Mouse (Mus musculus): Measurements from ENCODE around the gene Agtr1b.
A peak's percentile ranks its signal among the peaks of the same experiment; 100 is the strongest.

The Agtr1b gene

DNA sequence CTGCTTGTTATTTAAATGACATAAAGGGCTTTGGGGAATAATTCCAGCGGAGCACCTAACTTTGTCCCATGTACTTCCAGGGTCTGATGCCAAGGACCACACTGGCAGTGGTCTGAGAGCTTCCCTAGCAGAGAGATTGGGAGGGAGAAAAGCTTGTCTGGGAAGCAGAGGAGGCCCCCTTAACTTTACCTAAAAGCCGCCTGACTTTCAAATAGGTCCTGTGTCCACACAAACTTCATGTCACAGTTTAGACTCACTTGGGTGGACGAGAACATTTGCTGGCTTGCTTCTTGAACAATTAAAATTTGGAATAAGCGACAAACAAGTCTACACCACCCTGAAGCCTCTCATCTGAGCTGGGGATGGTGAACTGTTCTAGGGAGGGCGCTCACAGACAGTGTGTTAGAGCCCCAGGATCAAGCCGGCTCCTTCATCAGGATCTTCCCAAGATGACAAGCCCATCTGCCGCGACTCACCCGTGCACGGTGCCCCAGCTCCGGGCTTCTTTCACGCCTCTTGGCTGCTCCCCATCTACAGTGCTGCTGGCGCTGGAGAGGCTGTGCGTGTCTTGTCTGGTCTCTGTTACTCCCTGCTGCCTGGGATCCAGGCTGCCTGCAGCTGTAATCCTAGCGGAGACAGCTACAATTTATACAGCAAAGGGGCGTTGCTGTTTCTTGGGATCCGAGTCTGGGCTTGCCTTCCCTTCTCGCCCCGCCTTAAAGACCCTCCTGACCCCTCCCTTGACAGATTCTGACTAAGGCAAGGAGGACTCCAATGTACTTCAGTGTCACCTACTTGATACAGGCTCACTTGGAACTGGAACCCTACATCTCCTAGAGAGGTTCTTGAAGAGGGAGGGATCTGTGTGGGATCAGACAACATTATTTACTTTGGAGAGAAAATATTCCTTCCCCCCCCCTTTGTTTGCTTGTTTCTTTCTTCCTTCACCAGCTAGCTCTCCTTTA lies at the start of gene Agtr1b:
Gene Agtr1b, minus strand, starts transcription at position 620 of the 965 bp plus-strand sequence.
- DNase-seq (ENCODE audit: low spot score) = peak; percentile 68

DNA sequence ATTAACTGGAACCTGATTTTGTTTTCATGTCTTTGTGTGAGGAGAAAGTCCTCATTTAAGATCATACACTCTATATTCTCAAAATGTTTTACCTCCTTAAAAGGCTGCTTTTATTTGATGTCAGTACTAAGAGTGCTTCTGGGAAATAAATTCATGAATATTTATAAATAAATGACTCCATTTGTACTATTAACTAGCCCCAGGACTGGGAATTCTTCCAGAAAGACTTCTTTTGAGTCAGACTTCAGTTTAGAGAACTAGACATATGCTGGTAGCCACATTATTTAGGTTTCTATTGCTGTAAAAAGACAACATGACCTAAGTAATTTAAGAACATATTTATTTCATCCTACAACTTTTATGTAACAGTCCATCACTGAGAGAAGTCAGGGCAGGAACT lies 13.4 kb downstream of the Agtr1b start:
- no peak for DNase-seq (ENCODE audit: low spot score)

DNA sequence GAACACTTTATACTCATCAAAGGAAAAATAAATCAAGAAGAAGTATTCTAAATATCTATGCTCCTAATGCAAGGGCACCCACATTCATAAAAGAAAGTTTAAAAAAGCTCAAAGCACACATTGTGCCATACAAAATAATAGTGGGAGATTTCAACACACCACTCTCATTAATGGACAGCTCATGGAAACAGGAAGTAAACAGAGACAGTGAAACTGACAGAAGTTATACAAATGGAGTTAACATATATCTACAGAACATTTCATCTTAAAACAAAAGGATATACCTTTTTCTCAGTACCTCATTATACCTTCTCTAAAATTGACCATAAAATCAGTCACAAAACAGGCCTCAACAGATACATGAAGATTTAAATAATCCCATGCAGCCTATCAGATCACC lies 18.8 kb downstream of the Agtr1b start:
- no peak for DNase-seq (ENCODE audit: low spot score)

DNA sequence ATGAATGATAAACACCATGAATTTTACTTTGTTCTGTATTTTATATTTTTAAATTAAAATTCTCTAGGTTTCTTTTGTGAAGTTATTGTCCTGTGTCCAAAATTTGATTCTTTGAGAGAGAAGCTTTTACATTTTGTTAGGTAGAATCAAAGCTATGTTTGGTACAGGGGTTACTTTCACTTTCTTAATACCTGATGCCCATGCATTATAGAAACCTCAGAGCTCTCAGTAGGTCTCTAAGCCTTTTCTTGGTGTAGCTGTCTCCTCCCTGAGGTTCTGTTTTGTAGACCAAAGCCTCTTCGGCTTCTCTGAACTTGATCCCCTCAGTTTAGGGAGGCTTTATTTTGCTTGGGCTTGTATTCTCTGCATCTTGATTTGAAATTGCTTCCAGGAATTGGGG lies 26.6 kb downstream of the Agtr1b start:
- no peak for DNase-seq (ENCODE audit: low spot score)

DNA sequence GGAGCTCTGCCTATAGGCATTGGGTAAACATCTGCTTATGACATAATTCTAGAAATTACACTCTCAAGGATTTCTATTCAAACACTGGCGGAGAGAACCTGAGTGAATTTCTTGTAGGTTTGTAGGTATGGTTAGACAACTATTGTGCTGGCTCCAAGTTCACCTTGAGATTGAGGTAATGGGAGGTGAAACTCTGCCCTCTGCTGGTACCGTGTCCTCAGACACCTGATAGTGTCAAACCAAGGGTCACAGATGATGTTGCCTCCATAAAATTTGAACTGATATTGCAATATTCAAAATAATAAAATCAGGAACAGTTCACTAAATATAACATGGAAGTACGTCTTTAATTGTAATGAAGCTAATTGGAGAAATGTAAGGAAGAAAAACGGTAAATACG lies 32.3 kb downstream of the Agtr1b start:
- DNase-seq (ENCODE audit: low spot score) = peak; percentile 21

DNA sequence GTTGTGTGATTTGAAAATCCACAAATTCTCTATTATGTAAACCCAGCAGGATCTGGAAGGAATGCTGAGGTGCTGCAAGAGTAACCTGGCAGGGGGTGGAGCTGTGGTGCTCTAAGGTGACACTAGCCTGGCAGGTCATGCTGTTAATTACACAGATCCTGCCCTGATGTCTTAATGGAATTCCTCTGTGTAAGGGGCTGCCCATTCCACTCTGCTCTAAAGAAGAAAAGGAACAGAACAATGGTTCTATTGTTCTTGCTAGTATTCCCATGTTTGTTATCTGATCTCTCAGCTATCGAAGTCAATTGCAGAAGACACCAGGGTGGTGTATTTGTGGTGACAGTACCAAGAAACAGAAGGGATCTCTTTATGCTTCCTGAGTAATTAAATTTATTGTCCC lies 49.7 kb downstream of the Agtr1b start:
- DNase-seq (ENCODE audit: low spot score) = peak; percentile 8

DNA sequence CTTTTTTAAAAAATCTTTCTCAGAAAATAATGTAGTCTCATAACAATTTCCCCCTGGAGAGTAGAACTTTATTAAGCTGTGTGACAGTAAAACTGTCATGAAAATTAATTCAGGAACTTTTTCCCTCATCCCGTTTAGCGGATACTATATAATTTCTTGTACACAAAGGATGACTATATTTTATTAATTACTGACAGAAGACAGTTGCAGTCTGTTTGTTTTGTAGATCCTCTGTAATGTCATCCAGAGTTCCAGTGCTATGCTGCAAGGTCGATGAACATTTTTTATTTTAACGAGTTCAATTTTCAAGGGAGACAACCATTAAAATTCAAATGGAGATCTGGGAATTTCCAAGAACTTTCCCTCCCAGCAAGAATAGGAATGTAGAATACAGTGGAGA lies 57.8 kb downstream of the Agtr1b start:
- no peak for DNase-seq (ENCODE audit: low spot score)

DNA sequence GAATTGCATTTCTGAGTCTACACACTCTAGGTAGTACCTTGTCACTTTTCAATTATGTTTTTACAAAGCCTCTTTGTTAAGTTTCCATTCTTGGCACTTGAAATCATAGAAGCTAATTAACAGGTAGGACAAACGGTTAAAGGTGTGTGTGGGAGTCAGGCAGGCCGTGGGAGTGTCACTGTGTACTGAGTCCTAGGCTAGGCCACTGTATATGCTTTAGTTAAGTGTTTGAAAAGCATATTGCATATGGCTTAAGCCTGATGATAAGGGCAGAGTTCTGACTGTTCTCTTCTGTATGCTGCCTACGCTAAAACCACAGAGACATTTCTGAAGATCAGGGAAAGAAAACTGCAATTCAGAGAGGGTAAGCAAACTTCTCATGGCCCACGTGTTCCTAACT lies 59.7 kb downstream of the Agtr1b start:
- DNase-seq (ENCODE audit: low spot score) = no peak

DNA sequence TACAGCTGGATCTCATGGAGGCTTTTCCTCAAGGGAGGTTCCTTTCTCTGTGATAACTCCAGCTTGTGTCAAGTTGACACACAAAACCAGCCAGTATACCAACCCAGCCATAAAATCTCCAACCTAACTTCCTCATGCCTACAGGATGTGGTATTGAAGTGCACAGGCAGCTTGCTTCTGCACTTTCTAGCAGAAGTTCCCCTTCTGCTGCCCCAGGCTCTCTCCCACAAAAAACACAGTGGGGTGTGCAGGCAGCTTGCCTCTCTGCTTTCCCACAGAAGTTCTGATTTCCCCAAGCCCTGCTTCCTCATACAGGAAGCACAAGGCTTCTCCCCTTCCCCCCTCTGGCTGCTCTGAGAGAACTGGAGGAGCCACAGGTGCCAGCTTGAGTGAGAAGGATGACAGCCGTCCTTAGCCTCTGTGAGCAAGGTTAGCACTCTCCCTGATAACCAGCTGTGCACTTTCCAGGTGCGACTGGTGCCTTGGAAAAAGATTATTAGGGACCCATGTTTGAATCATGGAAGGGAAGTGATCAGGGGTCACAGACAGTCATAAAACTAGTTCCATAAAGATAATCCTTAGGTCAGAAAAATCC lies 62.1 kb downstream of the Agtr1b start:
- no peak for DNase-seq (ENCODE audit: low spot score)

DNA sequence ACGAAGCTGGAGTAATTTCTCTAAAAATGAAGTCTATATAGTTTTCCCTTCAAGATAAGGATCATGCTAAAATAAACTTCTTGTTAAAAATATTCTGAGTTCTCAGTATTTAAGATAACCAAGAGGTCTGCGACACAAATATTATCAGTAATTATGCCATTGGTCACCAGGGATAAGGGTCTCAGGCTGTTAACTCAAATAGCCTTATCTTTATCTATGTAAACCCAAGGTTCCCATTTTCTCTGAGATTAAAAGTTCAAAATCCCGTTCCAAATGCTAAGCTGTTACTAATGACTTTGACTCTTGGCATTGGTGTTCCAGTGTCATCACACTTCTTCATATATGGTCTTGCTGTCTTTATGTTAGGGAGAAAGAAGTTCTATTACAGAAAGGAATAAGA lies 71.4 kb downstream of the Agtr1b start:
- DNase-seq (ENCODE audit: low spot score) = no peak

DNA sequence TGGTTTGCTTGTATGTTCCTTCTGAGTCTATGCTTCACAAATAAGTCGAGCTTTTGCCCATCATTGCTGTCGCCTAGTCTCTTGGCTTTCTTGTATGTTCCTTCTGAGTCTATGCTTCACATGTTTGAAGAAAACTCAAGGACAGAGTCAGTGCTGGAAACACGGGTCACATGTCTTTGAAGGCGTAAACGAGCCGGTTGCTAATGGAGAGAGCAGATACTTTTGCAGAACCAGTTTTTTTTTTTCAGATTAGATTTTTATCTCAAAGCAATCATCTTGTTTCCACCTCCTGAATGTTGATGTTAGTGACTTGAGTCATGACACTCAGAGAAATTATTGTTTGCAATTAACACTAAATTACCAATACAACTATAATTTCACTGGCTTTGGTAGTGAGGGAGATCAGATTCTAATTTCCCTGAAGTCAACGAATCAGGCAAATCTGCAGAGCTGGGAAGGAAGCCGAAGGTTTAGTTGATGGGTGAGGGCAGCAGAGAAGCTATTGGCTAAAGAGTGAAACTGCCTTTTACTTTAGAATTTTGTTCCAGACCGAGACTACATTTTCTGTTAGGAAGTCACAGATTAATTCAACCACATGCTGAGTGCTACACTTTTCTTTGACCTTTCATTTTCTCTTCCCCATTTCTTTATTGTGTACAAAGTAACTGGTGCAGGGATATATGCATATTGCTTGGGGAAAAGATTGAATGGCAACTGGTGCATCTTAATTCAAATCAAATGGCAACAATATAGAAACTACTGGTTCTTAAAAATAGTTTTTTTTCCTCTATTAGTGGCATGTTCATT lies 72.2 kb downstream of the Agtr1b start:
- DNase-seq (ENCODE audit: low spot score) = no peak

DNA sequence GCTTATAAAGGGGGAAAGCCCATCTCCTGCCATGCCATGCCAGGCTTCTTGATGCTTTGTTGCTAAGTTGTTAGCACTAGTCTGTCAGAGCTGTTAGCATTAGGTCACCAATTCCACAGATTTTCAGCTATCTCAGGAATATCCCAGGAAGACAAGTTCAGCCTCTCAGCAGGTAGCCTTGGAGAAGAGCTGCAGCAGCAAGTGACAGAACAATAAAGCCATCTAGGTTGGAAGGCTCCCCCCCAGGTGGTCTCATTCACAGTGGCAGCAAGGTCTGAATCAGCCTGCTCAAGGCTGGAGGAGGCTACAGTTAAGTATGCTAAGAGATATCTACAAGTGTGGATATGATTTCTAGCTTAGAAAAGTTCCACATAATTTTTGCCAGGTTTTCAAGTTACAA lies 75.6 kb downstream of the Agtr1b start:
- no peak for DNase-seq (ENCODE audit: low spot score)

DNA sequence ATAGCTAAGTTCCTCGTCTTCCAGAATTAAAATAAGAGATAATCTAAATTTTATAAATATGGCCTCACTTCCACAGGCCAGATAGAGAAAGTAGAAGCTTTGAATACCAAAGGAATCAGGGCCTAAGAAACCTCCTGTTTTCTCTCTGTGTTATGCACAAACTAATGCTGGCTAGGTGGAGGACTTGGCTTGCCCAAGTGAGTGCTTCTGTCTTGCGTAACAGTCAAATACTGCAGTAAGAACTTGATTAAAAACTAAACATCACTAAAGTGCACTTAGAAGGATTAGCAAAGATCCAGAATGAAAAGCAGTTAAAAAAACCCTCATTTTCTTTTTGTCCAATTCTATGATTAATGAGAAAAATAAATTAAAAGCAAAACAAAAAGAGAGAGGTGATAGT lies 78.2 kb downstream of the Agtr1b start:
- DNase-seq (ENCODE audit: low spot score) = no peak

DNA sequence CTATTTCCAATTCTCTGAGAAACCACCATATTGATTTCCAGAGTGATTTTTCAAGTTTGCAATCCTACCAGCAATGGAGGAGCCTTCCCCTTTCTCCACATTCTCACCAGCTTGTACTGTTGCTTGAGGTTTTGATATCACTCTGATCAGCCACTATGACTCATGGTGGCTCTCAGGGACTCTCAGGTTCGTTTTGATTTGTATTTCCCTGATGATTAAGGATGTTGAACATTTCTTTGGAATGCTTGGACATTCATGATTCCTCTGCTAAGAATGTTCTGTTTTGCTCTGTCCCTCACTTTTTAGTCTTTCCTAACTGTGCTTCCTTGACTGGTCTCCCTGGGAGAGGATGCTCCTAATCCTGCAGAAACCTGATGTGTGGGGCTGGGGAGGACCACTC lies 85.2 kb downstream of the Agtr1b start:
- DNase-seq (ENCODE audit: low spot score) = no peak

DNA sequence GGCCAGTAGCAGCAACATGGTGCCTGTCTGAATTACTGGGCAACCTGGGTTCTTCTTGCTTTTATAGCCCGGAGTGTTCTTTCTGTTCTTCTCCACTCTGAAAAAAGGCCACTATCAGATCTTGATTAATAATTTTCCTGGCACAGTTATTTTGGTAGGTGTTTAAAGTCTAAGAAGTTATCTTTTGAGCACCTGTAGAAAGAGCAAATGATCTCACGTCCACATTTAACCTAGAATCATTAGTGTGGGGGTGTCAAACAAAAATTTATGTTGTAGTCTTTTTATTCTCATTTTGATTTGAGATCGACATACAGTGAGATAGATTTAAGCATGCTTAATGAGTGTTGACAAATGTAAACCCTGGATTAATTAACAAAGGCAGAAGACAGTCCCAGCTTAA lies 91.3 kb downstream of the Agtr1b start, which contains the start of gene Cpb1:
Gene Cpb1, minus strand, starts transcription at position 101 of the 400 bp plus-strand sequence.
- no peak for DNase-seq (ENCODE audit: low spot score)

All from embryo, embryonic 10 days (tissue).